Mouse (Mus musculus) ES-Bruce4 (cell line): Measurements from ENCODE around the gene Plcxd2. TPM values are rescaled to one million over a fixed set of nuclear protein-coding genes. Genes with fewer than 3 reads are reported as not detected.

Experiments
- H3K27ac ChIP-seq: 2 replicates; pipeline ENCODE4 v1.5.1; 2012; ENCODE audit warnings: low read length, inconsistent platforms; ENCODE audit not compliant: insufficient read depth
- H3K27me3 ChIP-seq: 2 replicates; pipeline ENCODE4 v1.6.1; 2012; ENCODE audit warnings: mild to moderate bottlenecking, low read length, inconsistent platforms; ENCODE audit not compliant: control insufficient read depth, poor library complexity, insufficient read depth, severe bottlenecking
- H3K36me3 ChIP-seq: 2 replicates; pipeline ENCODE4 v1.6.1; 2012; ENCODE audit warnings: inconsistent platforms, mild to moderate bottlenecking, low read length, moderate library complexity; ENCODE audit not compliant: control insufficient read depth, poor library complexity, insufficient read depth, severe bottlenecking
- H3K4me1 ChIP-seq: one replicate; pipeline ENCODE4 v1.8.1; 2011; ENCODE audit warnings: low read length; ENCODE audit not compliant: control insufficient read depth, insufficient read depth
- H3K4me3 ChIP-seq: 2 replicates; pipeline ENCODE4 v1.5.1; 2011; ENCODE audit warnings: low read depth, mild to moderate bottlenecking, low read length
- H3K9ac ChIP-seq: 2 replicates; pipeline ENCODE4 v1.6.1; 2012; ENCODE audit warnings: low read depth, mild to moderate bottlenecking, inconsistent platforms; ENCODE audit not compliant: poor library complexity, severe bottlenecking
- H3K9me3 ChIP-seq: replicated peaks from 2 replicates; pipeline ENCODE4 v1.6.1; 2012; ENCODE audit warnings: mild to moderate bottlenecking, low read length, inconsistent platforms; ENCODE audit not compliant: control insufficient read depth, poor library complexity, insufficient read depth, severe bottlenecking
- CTCF ChIP-seq: IDR thresholded peaks from one replicate; pipeline ENCODE4 v1.8.1; 2011; ENCODE audit warnings: low read depth, low read length
- EP300 ChIP-seq: IDR thresholded peaks from 2 replicates; pipeline ENCODE4 v1.6.1; 2011; ENCODE audit warnings: low read depth, low read length; ENCODE audit not compliant: insufficient read depth
- POLR2A ChIP-seq: IDR thresholded peaks from one replicate; pipeline ENCODE4 v1.8.1; 2011; ENCODE audit warnings: low read length; ENCODE audit not compliant: insufficient read depth
- polyA plus RNA-seq: library from polyadenylated mRNA; stranded (reverse); fragments of >200 nt; gene quantifications from 2 replicates; pipeline ENCODE4 v1.2.4, GENCODE M21; 2011; ENCODE audit warnings: low read depth; ENCODE audit not compliant: missing spikeins, insufficient read depth, insufficient read length

The Plcxd2 gene
- polyA plus RNA-seq, 1 experiment, result 3.3 TPM

GRCm38 (mm10) chr16:45963837-45964236, 46.2 kb downstream of the Plcxd2 start:
- Histone ChIP-seq H3K4me1 (no peaks in the 10 kb centered on the region), H3K27me3 (no peaks in the 10 kb centered on the region), H3K4me3 (no peak overlapping the region), H3K9me3 (no peaks in the 10 kb centered on the region), H3K27ac (no peak overlapping the region), H3K9ac (no peak overlapping the region), H3K36me3 (no peaks in the 10 kb centered on the region)
- TF ChIP-seq CTCF (no peak), EP300 (no peak), POLR2A (no peak)

GRCm38 (mm10) chr16:45963088-45963487, 46.9 kb downstream of the Plcxd2 start:
- no peak overlapping the region for H3K4me3 ChIP-seq
- H3K9me3 ChIP-seq, result no peaks in the 10 kb centered on the region
- no peaks in the 10 kb centered on the region for H3K27me3 ChIP-seq
- no peak for TF ChIP-seq EP300
- no peak overlapping the region for H3K27ac ChIP-seq
- H3K9ac ChIP-seq, result no peak overlapping the region
- no peaks in the 10 kb centered on the region for H3K4me1 ChIP-seq
- H3K36me3 ChIP-seq, result no peaks in the 10 kb centered on the region

GRCm38 (mm10) chr16:45960978-45961377, 49.0 kb downstream of the Plcxd2 start:
- Histone ChIP-seq H3K27me3 (no peaks in the 10 kb centered on the region), H3K36me3 (no peaks in the 10 kb centered on the region), H3K4me3 (no peak overlapping the region), H3K4me1 (no peaks in the 10 kb centered on the region), H3K27ac (no peak overlapping the region), H3K9me3 (no peaks in the 10 kb centered on the region), H3K9ac (no peak overlapping the region)
- no peak for TF ChIP-seq EP300

GRCm38 (mm10) chr16:45956390-45956950, 53.5 kb downstream of the Plcxd2 start:
- no peaks in the 10 kb centered on the region for H3K36me3 ChIP-seq
- H3K4me1 ChIP-seq, result no peaks in the 10 kb centered on the region
- H3K9ac ChIP-seq, result no peak overlapping the region
- H3K27me3 ChIP-seq, result no peaks in the 10 kb centered on the region
- no peak overlapping the region for H3K4me3 ChIP-seq
- H3K27ac ChIP-seq, result no peak overlapping the region
- TF ChIP-seq EP300 (no peak), POLR2A (no peak), CTCF (no peak)
- no peaks in the 10 kb centered on the region for H3K9me3 ChIP-seq

- Histone ChIP-seq H3K36me3 (no peaks in the 10 kb centered on the region), H3K9ac (no peak within 1 kb of the TSS), H3K27ac (no peak within 1 kb of the TSS), H3K27me3 (no peaks in the 10 kb centered on the region), H3K4me1 (no peaks in the 10 kb centered on the region), H3K9me3 (no peaks in the 10 kb centered on the region), H3K4me3 (no peak within 1 kb of the TSS)
- no peak for TF ChIP-seq EP300
Measured at GRCm38 (mm10) chr16:45953394-45953793, 56.6 kb downstream of the Plcxd2 start, which contains the start of gene Phldb2. Gene Phldb2, minus strand, starts transcription at chr16:45953598.

GRCm38 (mm10) chr16:45952501-45952900, 57.5 kb downstream of the Plcxd2 start:
- Histone ChIP-seq H3K27me3 (no peaks in the 10 kb centered on the region), H3K27ac (no peak overlapping the region), H3K36me3 (no peaks in the 10 kb centered on the region), H3K4me3 (no peak overlapping the region), H3K9me3 (no peaks in the 10 kb centered on the region), H3K4me1 (no peaks in the 10 kb centered on the region), H3K9ac (no peak overlapping the region)
- TF ChIP-seq POLR2A (no peak), EP300 (no peak), CTCF (no peak)
